Mouse (Mus musculus) gastrocnemius, adult 8-10 months (tissue): ENCODE data around the gene Zfp985. TPM values are rescaled to one million over a fixed set of nuclear protein-coding genes. Genes with fewer than 3 reads are reported as not detected.
"Not testable (repeated sequence)": the region's sequence is repeated elsewhere in the genome, so short reads cannot be mapped to it uniquely, and the experiment has no call there.

Experiments used
- DNase-seq, 2 experiments: peaks; one replicate each; pipeline ENCODE4 v3.0.0; 2022; ENCODE audit warnings: low spot score in 2 of 2
- total RNA-seq, 4 experiments: library from RNA; stranded (reverse); gene quantifications; 2 replicates each; pipeline ENCODE4 v1.2.4; 2022

Gene Zfp985
- under 1 TPM in 1 of 4 experiments, not detected in 3; 0.58 TPM for total RNA-seq

DNA sequence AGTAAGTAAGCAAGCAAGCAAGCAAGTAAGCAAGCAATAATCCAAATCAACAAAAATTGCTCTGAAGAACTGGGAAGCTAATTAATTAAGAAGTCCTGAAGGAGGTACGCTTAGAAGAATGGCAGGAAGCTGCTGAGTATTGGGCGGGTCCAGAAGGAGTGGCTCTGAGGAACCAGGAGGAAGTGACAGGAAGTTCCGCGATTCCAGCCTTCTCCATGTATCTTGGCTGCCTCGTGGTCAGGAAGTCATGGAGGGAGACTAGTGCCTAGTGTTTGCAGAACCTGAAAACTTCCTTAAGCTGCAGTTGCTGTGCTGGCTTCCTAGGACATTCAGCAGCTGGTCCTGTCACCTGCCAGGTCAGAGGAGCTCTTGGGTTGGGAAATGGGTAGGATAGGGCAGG, at the start of gene Zfp985:
Gene Zfp985, plus strand, starts transcription at position 207 of the 400 bp plus-strand sequence.
- not testable (repeated sequence) for DNase-seq

DNA sequence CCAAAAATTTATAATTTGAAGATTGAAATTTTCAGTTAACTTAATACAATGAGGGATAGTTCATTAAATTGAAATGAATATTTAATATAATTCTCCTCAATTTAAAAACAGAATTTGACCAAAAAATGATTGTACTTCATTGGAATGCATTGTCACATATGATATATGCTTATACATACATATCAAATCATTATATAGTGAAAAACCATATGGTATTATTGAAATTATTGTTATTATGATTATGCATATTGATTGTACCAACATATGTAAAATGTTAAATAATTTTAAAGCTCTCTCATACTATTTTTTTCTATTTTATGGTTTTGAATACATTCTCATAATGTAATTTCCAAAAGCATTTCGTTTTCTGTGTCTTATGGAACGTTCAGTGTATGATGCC, 43.9 kb upstream of the Zfp985 start:
- DNase-seq, result no peak

DNA sequence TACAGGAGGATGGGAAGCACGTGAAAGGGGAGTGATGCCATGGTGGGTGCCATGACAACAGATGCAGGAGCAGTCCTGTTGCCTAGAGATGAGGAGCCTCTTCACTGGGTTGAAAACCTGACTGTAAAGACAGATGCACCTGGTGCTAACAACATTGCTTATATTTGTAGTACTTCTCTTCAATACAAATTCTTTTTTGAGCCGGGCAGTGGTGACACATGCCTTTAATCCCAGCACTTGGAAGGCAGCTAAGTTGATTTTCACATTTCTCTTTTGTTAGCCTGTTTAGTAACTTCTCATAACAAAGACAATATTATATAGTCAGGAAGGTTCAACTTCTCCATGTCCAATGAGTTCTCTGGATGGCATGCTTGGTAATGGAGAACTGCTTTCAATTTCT, 34.1 kb upstream of the Zfp985 start:
- DNase-seq, result no peak

DNA sequence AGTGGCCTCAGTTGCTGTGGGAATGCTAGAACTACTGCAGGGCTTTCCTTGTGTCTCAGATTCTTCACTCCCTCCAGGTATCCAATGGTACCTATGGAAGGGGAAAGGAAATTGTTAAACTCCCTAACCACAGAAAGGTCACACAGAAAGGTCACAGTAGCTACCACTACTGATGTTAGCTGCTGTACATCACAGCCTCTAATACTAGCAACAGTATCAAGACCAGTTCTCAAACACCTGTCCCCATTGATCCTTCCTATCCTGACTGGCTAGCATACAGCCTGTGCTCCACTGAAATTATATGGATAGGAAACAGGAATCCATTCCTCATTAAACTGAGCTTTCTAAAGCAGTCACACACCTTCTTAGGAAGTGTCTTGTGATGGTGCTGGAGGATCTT, 33.0 kb upstream of the Zfp985 start:
- DNase-seq, result no peak

DNA sequence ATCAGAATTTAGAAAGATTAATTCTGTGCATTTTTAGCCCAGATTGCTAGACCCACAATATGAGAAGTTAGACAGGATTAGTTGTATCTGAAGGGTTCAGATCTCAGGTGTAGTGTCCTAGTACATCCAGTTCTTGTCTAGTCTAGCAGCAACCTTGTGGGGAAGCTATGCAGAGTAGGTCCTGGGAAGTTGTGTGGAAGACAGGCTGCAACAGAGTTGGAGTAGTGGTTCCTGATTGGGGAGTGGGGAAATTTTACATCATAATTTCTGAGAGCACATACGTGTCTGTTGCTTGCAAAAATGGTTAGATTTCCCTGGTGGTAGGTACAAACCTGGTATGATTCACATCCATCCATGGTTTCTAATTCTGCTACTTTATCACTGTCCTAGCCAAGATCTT, 28.0 kb upstream of the Zfp985 start:
- DNase-seq, result no peak

DNA sequence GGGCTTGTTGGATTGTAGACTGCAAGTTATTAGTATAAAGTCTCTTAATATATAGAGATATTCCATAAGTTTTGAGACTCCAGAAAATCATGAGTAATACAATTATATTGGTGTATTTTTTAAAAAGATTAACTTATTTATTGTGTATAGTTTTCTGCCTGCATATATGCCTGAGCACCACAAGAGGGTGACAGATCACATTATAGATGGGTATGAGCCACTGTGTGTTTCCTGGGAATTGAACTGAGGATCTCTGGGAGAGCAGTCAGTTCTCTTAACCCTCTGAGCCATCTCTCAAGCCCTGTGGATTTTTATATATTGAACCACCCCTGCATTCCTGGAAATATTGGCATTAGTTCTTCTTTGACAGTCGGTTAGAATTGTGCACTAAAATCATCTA, 22.7 kb upstream of the Zfp985 start:
- no peak for DNase-seq

DNA sequence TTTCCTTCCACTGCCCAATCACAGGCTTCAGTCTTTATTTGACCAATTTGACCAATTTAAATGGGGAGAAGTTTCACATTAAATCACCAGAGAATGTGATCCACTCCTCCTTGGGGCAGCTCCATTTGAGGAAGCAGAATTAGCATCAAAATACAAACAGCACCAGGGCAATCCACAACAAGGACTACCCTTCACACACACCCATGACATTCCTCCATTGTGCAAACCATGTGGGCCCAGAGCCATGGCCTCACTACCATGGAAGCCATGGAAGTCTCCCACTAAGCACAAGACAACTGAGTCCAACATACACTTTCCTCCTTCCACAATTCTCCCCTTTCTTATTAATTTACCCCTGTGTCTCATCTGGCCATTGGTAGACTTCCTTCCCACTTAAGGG, 17.2 kb upstream of the Zfp985 start:
- DNase-seq, result not testable (repeated sequence)

DNA sequence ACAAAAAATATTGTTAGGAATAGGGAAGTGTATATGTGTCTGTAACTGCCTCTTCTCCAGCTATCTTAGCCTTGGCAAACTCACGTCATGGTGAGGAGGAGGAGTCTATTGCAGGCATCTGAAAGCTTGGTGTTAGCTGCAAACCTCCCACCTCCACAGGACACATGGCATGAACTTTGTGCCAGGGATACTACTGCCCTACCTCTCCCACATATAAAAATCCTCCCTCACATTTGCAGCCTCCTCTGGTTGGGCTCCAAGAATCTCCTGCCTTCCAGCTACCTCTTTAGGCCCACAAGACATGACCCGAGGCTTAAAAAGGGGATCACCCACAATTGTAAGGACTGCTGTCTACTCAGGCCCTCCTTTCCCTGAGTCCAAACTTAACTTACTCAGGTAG, 15.4 kb upstream of the Zfp985 start:
- no peak for DNase-seq

DNA sequence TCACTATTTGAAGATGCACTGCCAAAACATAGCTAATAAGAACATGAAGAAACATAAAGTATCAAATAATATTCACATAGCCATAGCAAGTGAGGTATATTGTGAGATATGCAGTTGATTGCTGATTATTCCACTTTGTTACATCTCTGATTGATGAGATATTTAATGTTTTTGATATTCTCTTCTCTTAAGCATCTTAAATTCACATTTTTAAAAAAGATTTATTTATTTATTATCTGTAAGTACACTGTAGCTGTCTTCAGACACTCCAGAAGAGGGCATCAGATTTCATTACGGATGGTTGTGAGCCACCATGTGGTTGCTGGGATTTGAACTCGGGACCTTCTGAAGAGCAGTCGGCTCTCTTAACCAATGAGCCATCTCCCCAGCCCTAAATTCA, 13.2 kb upstream of the Zfp985 start, which contains the start of gene Gm16503:
Gene Gm16503, plus strand, starts transcription at position 301 of the 400 bp plus-strand sequence.
- DNase-seq, result not testable (repeated sequence)

DNA sequence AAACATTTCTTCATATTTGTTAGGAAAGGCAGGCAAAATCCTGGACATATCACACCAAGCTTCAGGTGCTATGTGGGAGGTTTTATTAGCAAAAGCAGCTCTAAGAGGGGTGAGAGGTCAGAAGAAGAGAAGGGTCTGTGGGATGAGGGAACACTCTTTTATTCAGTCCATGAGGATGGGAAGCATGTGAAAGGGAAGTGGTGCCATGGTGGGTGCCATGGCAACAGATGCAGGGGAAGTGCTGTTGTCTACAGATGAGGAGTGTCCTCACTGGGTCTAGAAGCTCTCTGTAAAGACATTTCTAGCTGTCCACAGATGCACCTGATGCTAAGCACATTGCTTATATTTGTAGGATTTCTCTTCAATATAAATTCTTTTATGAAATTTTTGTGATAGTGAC, 12.0 kb upstream of the Zfp985 start:
- DNase-seq, result no peak

DNA sequence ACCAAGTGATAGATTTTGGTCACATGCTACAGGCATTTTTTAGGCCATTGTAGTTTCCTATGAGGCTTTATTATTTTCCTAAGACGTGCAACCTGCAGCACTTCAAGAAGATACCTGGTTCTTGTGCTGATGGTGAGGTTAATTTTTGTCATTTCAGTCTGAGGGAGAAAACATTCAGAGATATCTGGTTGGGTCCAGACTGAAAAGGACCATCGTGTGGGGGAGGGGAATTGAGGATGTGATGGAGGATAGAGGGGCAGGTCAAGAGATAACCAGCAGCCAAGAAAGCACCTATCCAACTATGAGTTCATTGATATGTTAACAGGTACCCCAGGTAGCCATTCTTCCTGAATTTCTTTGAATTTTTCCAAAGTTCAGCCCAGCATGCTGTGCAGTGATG, 1.3 kb downstream of the Zfp985 start:
- DNase-seq, result not testable (repeated sequence)

DNA sequence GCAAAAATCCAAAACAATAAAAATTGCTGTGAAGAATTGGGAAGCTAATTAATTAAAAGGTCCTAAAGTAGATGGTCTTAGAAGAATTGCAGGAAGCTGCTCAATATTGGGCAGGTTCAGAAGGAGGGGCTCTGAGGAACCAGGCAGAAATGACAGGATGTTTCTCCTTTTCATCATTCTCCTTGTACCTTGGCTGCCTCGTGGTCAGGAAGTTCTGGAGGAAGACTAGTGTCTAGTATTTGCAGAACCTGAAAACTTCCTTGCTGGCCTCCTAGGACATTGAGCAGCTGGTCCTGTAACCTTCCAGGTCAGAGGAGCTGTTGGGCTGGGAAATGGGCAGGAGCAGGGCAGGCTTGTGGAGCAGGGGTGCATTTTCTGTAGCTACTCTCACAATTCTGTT, 3.8 kb downstream of the Zfp985 start:
- not testable (repeated sequence) for DNase-seq

DNA sequence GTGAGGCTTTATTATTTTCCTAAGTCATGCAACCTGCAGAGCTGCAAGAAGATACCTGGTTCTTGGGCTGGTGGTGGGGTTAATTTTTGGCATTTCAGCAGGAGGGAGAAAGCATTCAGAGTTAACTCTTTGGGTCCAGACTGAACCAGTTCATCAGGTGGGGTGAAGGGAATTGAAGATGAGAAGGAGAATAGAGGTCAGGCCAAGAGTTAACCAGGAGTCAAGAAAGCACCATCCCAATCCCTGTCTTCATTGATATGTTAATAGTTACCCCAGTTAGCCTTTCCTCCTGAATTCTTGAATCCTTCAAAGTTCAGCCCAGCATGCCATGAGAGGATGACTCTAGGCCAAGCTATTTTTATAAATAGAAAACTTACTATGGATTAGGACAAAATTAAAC, 4.9 kb downstream of the Zfp985 start:
- DNase-seq, result not testable (repeated sequence)

DNA sequence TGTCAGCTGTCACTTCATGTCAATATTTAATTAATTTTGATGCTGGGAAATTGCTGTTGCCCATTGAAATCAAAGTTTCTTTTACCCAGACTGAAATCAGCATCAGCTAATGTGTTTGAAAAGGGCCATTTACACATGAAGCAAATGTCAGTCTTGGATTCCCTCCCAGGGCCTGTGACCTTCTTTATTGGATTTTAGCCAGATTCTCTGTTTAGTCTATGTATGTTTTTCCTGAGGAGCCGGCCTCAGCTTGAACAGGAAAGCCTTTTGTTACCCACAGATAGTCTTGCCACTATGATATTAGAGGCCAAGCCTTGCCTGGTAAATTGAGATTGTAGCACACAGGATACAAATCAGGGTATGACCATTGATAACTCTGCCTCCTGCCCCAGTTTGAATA, 6.0 kb downstream of the Zfp985 start:
- DNase-seq, result not testable (repeated sequence)

DNA sequence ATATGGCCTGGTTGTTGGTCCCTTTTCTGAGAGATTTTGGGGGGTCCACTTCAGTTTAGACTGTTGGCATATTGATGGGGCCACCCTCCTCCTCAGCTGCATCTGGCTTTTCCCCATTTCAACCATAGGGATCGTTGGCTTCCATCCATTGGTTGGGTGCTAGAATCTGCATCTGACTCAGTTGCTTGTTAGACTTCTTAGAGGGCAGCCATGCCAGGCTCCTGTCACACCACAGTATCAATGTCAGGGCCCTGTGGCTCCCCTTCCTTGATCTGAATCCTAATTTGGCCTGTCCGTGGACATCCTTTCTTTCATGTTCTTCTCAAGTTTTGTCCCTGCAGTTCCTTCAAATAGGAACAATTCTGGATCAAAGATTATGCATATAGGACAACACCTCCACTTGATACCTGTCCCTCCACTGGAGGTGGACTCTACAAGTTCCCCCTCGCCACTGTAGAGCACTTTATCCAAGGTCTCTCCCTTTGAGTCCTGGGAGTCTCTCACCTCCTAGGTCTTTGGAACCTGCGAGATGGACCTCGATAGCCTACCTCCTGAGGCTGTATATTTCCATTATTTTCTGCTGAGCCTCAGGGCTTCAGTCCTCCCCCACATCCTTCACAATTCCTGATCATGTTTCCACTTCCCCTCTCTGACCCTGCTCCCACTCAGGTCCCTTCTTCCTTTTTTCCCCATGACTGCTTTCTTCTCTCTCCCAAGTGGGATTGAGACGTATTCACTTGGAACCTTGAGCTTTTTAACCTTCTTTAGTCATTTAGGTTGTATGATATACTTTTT, 12.5 kb downstream of the Zfp985 start:
- no peak for DNase-seq

DNA sequence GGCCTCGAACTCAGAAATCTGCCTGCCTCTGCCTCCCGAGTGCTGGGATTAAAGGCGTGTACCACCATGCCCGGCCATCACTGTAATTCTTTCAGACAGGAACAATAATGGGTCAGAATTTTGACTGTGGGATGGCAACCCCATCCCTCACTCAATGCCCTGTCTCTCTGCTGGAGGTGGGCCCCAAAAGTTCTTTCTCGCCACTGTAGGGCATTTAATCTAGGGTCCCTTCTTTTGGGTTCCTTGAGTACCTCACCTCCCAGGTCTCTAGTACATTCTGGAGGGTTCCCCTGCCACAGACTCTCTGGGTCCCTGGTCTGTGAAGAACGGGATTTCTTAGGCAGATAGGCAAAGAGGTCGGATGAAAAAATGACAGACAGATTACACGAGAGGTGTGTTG, 18.1 kb downstream of the Zfp985 start:
- DNase-seq, result not testable (repeated sequence)

DNA sequence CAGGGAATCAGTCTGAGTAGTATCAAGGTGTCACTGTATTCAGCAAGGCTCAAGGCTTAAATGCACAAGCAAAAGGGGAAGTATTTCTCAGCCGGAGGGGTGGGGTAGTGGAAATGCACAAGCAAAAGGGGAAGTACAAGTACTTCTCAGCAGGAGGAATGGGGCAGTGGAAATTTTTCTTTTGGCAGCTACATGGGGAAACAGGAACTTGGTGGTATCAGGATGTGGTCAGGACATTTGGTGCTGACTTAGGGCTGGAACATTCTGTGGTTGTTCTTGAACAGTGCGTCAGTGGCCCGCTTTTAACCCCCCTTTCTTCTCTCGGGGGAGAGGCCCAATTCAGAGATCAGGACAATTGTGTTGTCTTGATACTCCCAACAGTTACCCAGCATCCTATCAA, 26.3 kb downstream of the Zfp985 start:
- DNase-seq, result not testable (repeated sequence)

DNA sequence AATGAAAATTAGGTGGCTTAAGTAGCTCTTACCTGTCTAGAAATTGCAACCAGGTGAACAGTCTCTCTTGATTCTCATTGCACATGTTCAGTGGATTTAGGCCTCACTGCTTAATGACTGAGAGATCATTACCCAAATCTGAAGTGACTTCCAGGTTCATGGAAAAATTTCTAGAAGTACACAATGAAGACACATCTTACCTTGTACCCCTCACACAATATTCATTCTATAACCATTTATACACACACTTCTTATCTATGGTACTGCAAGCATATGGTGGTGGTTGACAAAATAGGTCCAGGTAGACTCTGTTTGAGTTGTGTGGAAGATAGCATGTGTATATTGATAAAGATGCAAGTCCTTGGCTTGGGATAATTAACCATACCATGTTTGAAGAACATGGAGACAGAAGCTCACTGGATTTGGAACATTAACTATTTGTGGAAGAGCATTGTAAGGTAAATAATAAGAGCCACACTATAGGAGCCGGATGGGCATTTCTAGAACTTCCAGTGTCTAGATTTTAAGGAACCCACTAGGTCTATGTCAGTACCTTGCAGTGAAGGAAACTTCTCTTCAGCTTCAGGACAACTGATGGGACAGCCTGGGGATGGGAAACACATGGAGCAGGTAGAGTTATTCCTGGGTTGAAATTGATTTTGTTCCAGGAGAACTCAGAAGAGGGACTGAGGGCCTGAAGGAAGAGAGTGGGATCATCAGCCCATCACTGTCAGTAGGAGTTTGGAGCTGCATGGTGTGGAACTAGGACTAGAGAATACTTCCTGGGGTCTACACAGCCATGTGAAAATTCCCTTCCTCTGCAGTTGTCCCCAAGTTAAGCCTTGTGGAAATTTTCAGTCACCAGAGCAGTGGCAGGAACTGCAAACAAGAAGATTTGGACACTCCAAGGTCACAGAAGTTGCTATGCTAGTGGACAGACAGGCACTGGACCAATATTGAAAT, 33.7 kb downstream of the Zfp985 start:
- DNase-seq, result no peak

DNA sequence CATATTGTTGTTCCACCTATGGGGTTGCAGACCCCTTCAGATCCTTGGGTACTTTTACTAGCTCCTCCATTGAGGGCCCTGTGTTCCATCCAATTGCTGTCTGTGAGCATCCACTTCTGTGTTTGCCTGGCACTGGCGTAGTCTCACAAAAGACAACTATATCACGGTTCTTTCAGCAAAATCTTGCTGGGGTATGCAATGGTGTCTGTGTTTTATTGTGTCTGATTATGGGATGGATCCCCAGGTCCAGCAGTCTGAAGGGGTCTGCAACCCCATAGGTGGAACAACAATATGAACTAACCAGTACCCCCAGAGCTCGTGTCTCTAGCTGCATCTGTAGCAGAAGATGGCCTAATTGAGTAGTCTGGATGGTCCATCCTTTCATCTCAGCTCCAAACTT, 41.6 kb downstream of the Zfp985 start:
- not testable (repeated sequence) for DNase-seq

DNA sequence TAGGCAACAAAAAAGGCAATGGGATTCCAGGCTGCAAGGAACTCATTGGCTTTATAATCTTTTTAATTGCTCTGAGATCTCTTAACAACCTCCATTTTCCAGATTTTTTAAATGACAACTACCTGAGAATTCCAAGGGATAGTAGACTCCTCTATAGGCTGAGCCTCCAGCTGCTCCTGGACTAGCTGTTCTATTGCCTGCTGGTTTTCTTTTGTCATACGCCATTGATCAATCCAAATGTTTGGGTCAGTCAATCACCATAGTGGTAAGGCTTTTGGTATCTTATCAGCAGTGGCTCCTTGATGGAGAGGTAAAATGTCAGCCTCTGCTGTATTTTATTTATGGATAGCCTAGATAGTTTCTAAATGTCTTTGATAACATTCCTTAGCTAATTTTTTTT, 44.6 kb downstream of the Zfp985 start:
- DNase-seq, result no peak

DNA sequence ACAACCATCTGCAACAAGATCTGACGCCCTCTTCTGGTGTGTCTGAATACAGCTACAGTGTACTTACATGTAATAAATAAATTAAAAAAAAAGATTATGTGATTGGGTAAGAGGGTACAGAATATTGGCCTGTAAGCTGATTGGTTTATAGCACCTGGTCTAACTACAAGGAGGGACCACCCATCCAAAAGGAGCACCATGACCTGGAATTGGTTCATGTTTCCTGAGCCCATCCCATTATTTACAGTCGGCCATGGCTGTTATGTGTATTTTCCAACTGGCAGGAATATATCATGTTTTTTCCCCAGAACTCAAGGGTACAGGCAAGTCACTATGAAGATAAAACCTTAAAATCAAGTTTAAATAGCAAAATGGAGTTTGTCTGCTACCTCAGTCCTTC, 45.8 kb downstream of the Zfp985 start:
- DNase-seq, result no peak

DNA sequence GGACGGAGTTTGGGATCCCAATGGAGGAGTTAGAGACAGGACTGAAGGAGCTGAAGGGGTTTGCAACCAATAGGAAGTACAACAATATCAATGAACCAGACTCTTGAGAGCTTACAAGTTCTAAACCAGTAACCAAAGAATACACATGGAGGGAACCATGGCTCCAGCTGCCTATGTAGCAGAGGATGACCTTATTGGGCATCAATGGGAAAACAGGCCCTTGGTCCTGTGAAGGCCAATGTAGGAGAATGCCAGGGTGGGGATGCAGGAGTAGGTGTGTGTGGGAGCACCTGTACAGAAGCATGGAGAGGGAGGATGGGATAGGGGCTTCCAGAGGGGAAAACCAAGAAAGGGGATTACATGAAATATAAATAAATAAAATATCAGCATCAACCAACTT, 48.8 kb downstream of the Zfp985 start:
- DNase-seq, result no peak
